Mouse (Mus musculus) retina, adult 2 months (tissue): ENCODE results near the gene Slc7a7.

ENCODE experiments used
- DNase-seq: peaks from one replicate; pipeline ENCODE4 v3.0.0-alpha.2; 2012; ENCODE audit warnings: low read depth, low spot score

Slc7a7 gene

GRCm38 (mm10) chr14:54328548-54328947, 89.0 kb downstream of the Slc7a7 start:
- DNase-seq: no peak

DNA sequence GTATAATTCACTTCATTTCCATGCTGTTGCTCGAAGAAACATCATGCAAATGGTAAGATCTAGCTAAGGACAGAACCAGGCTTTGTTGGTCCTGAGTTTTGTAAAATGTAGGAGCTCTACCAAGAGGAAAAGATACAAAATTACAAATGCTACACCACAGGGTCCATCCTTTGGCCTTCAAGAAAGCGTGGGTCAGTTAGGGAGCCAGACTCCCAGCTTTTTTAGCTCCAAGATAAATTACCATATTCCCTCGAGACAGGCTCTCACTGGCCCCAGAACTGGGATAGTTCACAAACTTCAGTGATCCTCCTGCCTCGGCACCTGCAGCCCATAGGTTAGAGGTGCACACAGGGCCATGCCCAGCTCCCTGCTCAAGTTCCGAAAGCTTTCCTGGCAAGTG, 93.1 kb downstream of the Slc7a7 start:
- DNase-seq: no peak

- no peak for DNase-seq
Measured at GRCm38 (mm10) chr14:54321556-54322376, 95.8 kb downstream of the Slc7a7 start.
